Mouse (Mus musculus) forebrain, embryonic 16.5 days (tissue): Measurements from ENCODE around the gene Hoxa6. TPM values are rescaled to one million over a fixed set of nuclear protein-coding genes. Genes with fewer than 3 reads are reported as not detected.

Experiments
- ATAC-seq: fragments of 200-750 bp; cut with Nextera tagmentation; 2 replicates; pipeline ENCODE4 v1.8.0; 2017; ENCODE audit warnings: mild to moderate bottlenecking, moderate library complexity
- H3K27ac ChIP-seq: fragments of 300-500 bp; sonication (generic); 2 replicates; pipeline ENCODE4 v1.5.1; 2014; ENCODE audit warnings: low read length, control low read depth
- H3K27me3 ChIP-seq: fragments of 300-500 bp; sonication (generic); replicated peaks from 2 replicates; pipeline ENCODE4 v1.6.1; 2014; ENCODE audit warnings: low read length; ENCODE audit not compliant: control insufficient read depth, insufficient read depth
- H3K36me3 ChIP-seq: fragments of 300-500 bp; sonication (generic); 2 replicates; pipeline ENCODE4 v1.6.1; 2014; ENCODE audit not compliant: control insufficient read depth, insufficient read depth
- H3K4me1 ChIP-seq: fragments of 300-500 bp; sonication (generic); replicated peaks from 2 replicates; pipeline ENCODE4 v1.6.1; 2014; ENCODE audit warnings: low read length; ENCODE audit not compliant: control insufficient read depth, insufficient read depth
- H3K4me2 ChIP-seq: fragments of 300-500 bp; sonication (generic); 2 replicates; pipeline ENCODE4 v1.6.1; 2014; ENCODE audit warnings: mild to moderate bottlenecking, low read length, control low read depth
- H3K4me3 ChIP-seq: fragments of 300-500 bp; sonication (generic); replicated peaks from 2 replicates; pipeline ENCODE4 v1.5.1; 2014; ENCODE audit warnings: mild to moderate bottlenecking, low read length, control low read depth
- H3K9ac ChIP-seq: fragments of 300-500 bp; sonication (generic); replicated peaks from 2 replicates; pipeline ENCODE4 v1.6.1; 2014; ENCODE audit warnings: low read depth, low read length, control low read depth
- H3K9me3 ChIP-seq: fragments of 300-500 bp; sonication (generic); 2 replicates; pipeline ENCODE4 v1.6.1; 2016; ENCODE audit warnings: low read length; ENCODE audit not compliant: control insufficient read depth
- WGBS: fragments of 180-500 bp; shearing (Covaris S2); extraction: QIAGEN DNeasy Blood & Tissue Kit; methylation state at CpG from one replicate; pipeline ENCODE4 v1.1.7; 2014; 5-methylcytosine and 5-hydroxymethylcytosine counted together
- polyA plus RNA-seq: library from polyadenylated mRNA; unstranded; fragments of >200 nt; fragmentation: Nextera tagmentation; extraction: Ambion mirVana; gene quantifications from 2 replicates; pipeline ENCODE4 v1.2.1, GENCODE M21; 2015

Gene Hoxa6
- polyA plus RNA-seq, 1 experiment from 2014 or later = not detected

- H3K9me3 ChIP-seq = no peaks in the 10 kb centered on the region
- no peak for ATAC-seq
- no peak overlapping the region for H3K4me3 ChIP-seq
- no peak overlapping the region for H3K4me2 ChIP-seq
- peaks cover 4% of the 10 kb centered on the region; the same call in 1 of the 2 replicates for H3K4me1 ChIP-seq
- H3K9ac ChIP-seq = no peak overlapping the region
- peaks cover 87% of the 10 kb centered on the region for H3K27me3 ChIP-seq
- no peak overlapping the region for H3K27ac ChIP-seq
- H3K36me3 ChIP-seq = no peaks in the 10 kb centered on the region
- 2% methylated on average over 27 of the region's 27 CpGs for WGBS
Measured at GRCm38 (mm10) chr6:52248638-52249414, 40.3 kb upstream of the Hoxa6 start.

- WGBS = 3% methylated on average over 23 of the region's 23 CpGs
Measured at GRCm38 (mm10) chr6:52247766-52248637, 39.5 kb upstream of the Hoxa6 start.

GRCm38 (mm10) chr6:52246916-52247315 lies 38.4 kb upstream of the Hoxa6 start:
- Histone ChIP-seq H3K27ac (no peak overlapping the region), H3K9ac (no peak overlapping the region), H3K9me3 (no peaks in the 10 kb centered on the region), H3K27me3 (peaks cover 88% of the 10 kb centered on the region), H3K36me3 (no peaks in the 10 kb centered on the region), H3K4me1 (no peaks in the 10 kb centered on the region), H3K4me3 (no peak overlapping the region), H3K4me2 (no peak overlapping the region)
- no peak for ATAC-seq
- 9% methylated on average over 3 of the region's 3 CpGs for WGBS

More at GRCm38 (mm10) chr6:52247766-52248637, 39.5 kb upstream of the Hoxa6 start:
- Histone ChIP-seq H3K27ac (no peak overlapping the region), H3K4me1 (no peaks in the 10 kb centered on the region), H3K4me2 (no peak overlapping the region), H3K9me3 (no peaks in the 10 kb centered on the region), H3K36me3 (no peaks in the 10 kb centered on the region), H3K9ac (no peak overlapping the region), H3K4me3 (no peak overlapping the region), H3K27me3 (peaks cover 89% of the 10 kb centered on the region)
- no peak for ATAC-seq

GRCm38 (mm10) chr6:52246403-52246803 lies 37.9 kb upstream of the Hoxa6 start:
- H3K9me3 ChIP-seq = no peaks in the 10 kb centered on the region
- no peak overlapping the region for H3K4me3 ChIP-seq
- no peaks in the 10 kb centered on the region for H3K36me3 ChIP-seq
- under 1% methylated on average over 26 of the region's 26 CpGs for WGBS
- no peak overlapping the region for H3K4me2 ChIP-seq
- no peak overlapping the region for H3K9ac ChIP-seq
- ATAC-seq = no peak
- H3K27ac ChIP-seq = no peak overlapping the region
- no peaks in the 10 kb centered on the region for H3K4me1 ChIP-seq
- H3K27me3 ChIP-seq = peaks cover 88% of the 10 kb centered on the region

- Histone ChIP-seq H3K4me3 (no peak within 1 kb of the TSS), H3K4me2 (no peak within 1 kb of the TSS), H3K27ac (no peak within 1 kb of the TSS), H3K27me3 (peaks cover 88% of the 10 kb centered on the region), H3K9me3 (no peaks in the 10 kb centered on the region), H3K9ac (no peak within 1 kb of the TSS), H3K36me3 (no peaks in the 10 kb centered on the region), H3K4me1 (no peaks in the 10 kb centered on the region)
- no peak for ATAC-seq
- WGBS = 1% methylated on average over 20 of the region's 20 CpGs
Measured at GRCm38 (mm10) chr6:52245757-52246142, 37.2 kb upstream of the Hoxa6 start, which contains the start of gene Hoxa11. TSS of gene Hoxa11 (minus strand) at chr6:52245810.

GRCm38 (mm10) chr6:52245040-52245756 lies 36.7 kb upstream of the Hoxa6 start:
- no peak for ATAC-seq
- 1% methylated on average over 71 of the region's 71 CpGs for WGBS
- no peaks in the 10 kb centered on the region for H3K36me3 ChIP-seq
- H3K9me3 ChIP-seq = no peaks in the 10 kb centered on the region
- no peak overlapping the region for H3K4me3 ChIP-seq
- H3K27me3 ChIP-seq = peaks cover 89% of the 10 kb centered on the region
- no peak overlapping the region for H3K4me2 ChIP-seq
- no peak overlapping the region for H3K27ac ChIP-seq
- no peaks in the 10 kb centered on the region for H3K4me1 ChIP-seq
- no peak overlapping the region for H3K9ac ChIP-seq

- under 1% methylated on average over 23 of the region's 23 CpGs for WGBS
- no peak for ATAC-seq
Measured at GRCm38 (mm10) chr6:52244471-52245039, 36.0 kb upstream of the Hoxa6 start.

GRCm38 (mm10) chr6:52243681-52244121 lies 35.2 kb upstream of the Hoxa6 start:
- Histone ChIP-seq H3K4me2 (no peak overlapping the region), H3K9ac (no peak overlapping the region), H3K27me3 (peaks cover 89% of the 10 kb centered on the region), H3K4me3 (no peak overlapping the region), H3K27ac (no peak overlapping the region), H3K4me1 (no peaks in the 10 kb centered on the region), H3K36me3 (no peaks in the 10 kb centered on the region), H3K9me3 (no peaks in the 10 kb centered on the region)
- no peak for ATAC-seq
- WGBS = under 1% methylated on average over 12 of the region's 12 CpGs

More at GRCm38 (mm10) chr6:52244471-52245039, 36.0 kb upstream of the Hoxa6 start:
- Histone ChIP-seq H3K9me3 (no peaks in the 10 kb centered on the region), H3K4me3 (no peak overlapping the region), H3K4me2 (no peak overlapping the region), H3K36me3 (no peaks in the 10 kb centered on the region), H3K27ac (no peak overlapping the region), H3K9ac (no peak overlapping the region), H3K4me1 (no peaks in the 10 kb centered on the region), H3K27me3 (peaks cover 89% of the 10 kb centered on the region)
